Mouse (Mus musculus): ENCODE results near the gene Kmt2b. TPM values are rescaled to one million over a fixed set of nuclear protein-coding genes. Genes with fewer than 3 reads are reported as not detected.

Kmt2b gene
- total and polyA plus RNA-seq, 3 experiments, result 15.6 to 48.2 TPM; not detected in 1

DNA sequence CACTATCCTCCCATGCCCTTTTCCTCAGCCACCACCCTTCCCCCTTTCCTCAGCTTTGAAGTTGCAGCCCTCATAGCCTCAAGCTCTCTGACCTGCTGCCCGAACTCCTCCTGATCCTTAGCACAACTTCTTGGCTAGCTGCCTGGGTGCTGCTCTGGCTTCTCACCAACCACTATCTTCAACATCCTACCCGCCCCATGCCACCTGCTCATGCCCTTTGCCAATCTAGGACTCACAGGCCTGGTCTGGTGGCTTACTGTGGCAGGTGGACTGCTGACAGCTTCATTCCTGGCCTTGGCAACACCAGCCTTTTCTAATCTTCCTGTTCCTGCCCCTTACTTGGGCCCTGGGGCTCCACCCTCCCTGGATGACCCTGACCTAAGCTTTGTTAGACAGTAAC lies 15.6 kb downstream of the Kmt2b start:
- no peak overlapping the region for H3K4me3 ChIP-seq (ENCODE audit: control insufficient read depth in 1 of 2, insufficient read depth in 1 of 2, low read depth in 2 of 2, low read length in 2 of 2)
- H3K9me3 ChIP-seq (replicated peaks; ENCODE audit: insufficient read depth, low read length), result no peaks in the 10 kb centered on the region
- H3K4me1 ChIP-seq (ENCODE audit: control insufficient read depth in 1 of 2, insufficient read depth in 2 of 2, low read length in 2 of 2), result peaks cover 0 to 6% of the 10 kb centered on the region in 2 experiments; a peak in 1 of 4 replicates
- peak overlapping the region; percentile 15; the same call in 1 of the 2 replicates for H3K27ac ChIP-seq (ENCODE audit: control insufficient read depth, low read depth, low read length)
- H3K27me3 ChIP-seq (ENCODE audit: control insufficient read depth in 1 of 2, insufficient read depth in 2 of 2, low read length in 2 of 2), result no peaks in the 10 kb centered on the region
- no peak for TF ChIP-seq SMC3 (IDR thresholded peaks at IDR 0.05; ENCODE audit: low read depth, low read length)
- 0 out of 2 replicates have a peak, but pooled peaks have one; percentile 14 for TF ChIP-seq SIN3A (IDR thresholded peaks at IDR 0.05; ENCODE audit: low read length)
- TF ChIP-seq POLR2AphosphoS5 (IDR thresholded peaks at IDR 0.05; ENCODE audit: borderline replicate concordance, low read depth, low read length), result no peak
- no peak for TF ChIP-seq ZC3H11A (IDR thresholded peaks at IDR 0.05; ENCODE audit: low read depth, low read length)
- TF ChIP-seq USF1 (IDR thresholded peaks at IDR 0.05; ENCODE audit: low read depth, low read length), result no peak
- TF ChIP-seq ELF1 (IDR thresholded peaks at IDR 0.05; ENCODE audit: low read depth, low read length), result no peak
- no peak for TF ChIP-seq RCOR1 (IDR thresholded peaks at IDR 0.05; ENCODE audit: low read depth, low read length)
- TF ChIP-seq RAD21 (IDR thresholded peaks at IDR 0.05; ENCODE audit: low read depth, low read length), result no peak
- TF ChIP-seq MAZ (IDR thresholded peaks at IDR 0.05; ENCODE audit: low read depth, low read length), result no peak
- TF ChIP-seq MAFK (IDR thresholded peaks at IDR 0.05; ENCODE audit: borderline replicate concordance, low read depth, low read length), result no peak
- TF ChIP-seq TCF12 (IDR thresholded peaks at IDR 0.05; ENCODE audit: low read depth, low read length), result peak; percentile 84; the same call in 1 of the 2 replicates
- 0 out of 2 replicates have a peak, but pooled peaks have one; percentile 47 for TF ChIP-seq MAX (IDR thresholded peaks at IDR 0.05; ENCODE audit: low read length)
- TF ChIP-seq ZNF384 (IDR thresholded peaks at IDR 0.05; ENCODE audit: low read depth, low read length), result no peak
- no peak for TF ChIP-seq CHD1 (IDR thresholded peaks at IDR 0.05; ENCODE audit: low read depth, low read length)
- TF ChIP-seq CHD2 (IDR thresholded peaks at IDR 0.05; ENCODE audit: low read length), result no peak
- TF ChIP-seq BHLHE40 (IDR thresholded peaks at IDR 0.05; ENCODE audit: borderline replicate concordance, low read depth, low read length), result no peak
- TF ChIP-seq JUND (IDR thresholded peaks at IDR 0.05; ENCODE audit: low read depth, low read length), result no peak
- no peak for TF ChIP-seq ZKSCAN1 (IDR thresholded peaks at IDR 0.05; ENCODE audit: low read depth, low read length)
- TF ChIP-seq KAT2A (conservative IDR thresholded peaks at IDR 0.05; ENCODE audit: low read depth, low read length), result no peak
- TF ChIP-seq UBTF (IDR thresholded peaks at IDR 0.05; ENCODE audit: borderline replicate concordance, insufficient read depth, low read depth, low read length), result no peak
- peak; percentile 24 to 71; a peak in 2 of 4 replicates for TF ChIP-seq EP300 (IDR thresholded peaks at IDR 0.05; ENCODE audit: low read depth in 1 of 2, low read length in 2 of 2)
- peak; percentile 63 for TF ChIP-seq TAL1 (IDR thresholded peaks at IDR 0.05; ENCODE audit: low read length)
- no peak for TF ChIP-seq HCFC1 (IDR thresholded peaks at IDR 0.05; ENCODE audit: low read depth, low read length)
- no peak for TF ChIP-seq E2F4 (IDR thresholded peaks at IDR 0.05; ENCODE audit: borderline replicate concordance, low read depth, low read length)
- peak; percentile 64 for TF ChIP-seq ETS1 (IDR thresholded peaks at IDR 0.05; ENCODE audit: low read depth, low read length)
- no peak for TF ChIP-seq GABPA (IDR thresholded peaks at IDR 0.05; ENCODE audit: low read depth, low read length)
- 0 out of 2 replicates have a peak, but pooled peaks have one; percentile 8 for TF ChIP-seq GATA1 (IDR thresholded peaks at IDR 0.05; ENCODE audit: low read depth, low read length)
- DNase-seq (ENCODE audit: low read depth, low spot score), result peak; percentile 53
- no peak overlapping the region for H3K9ac ChIP-seq (ENCODE audit: control insufficient read depth, low read depth, low read length, poor library complexity, severe bottlenecking)
- H3K79me2 ChIP-seq (ENCODE audit: control insufficient read depth, insufficient read depth, low read length, poor library complexity), result no peaks in the 10 kb centered on the region
- H3K36me3 ChIP-seq (ENCODE audit: control insufficient read depth in 1 of 2, insufficient read depth in 2 of 2, low read length in 2 of 2), result peaks cover 0 to 18% of the 10 kb centered on the region in 2 experiments; a peak in 3 of 4 replicates
